Mouse (Mus musculus) embryonic facial prominence, embryonic 14.5 days (tissue): ENCODE data around the gene Prkag2. TPM values are rescaled to one million over a fixed set of nuclear protein-coding genes. Genes with fewer than 3 reads are reported as not detected.

Experiments used
- ATAC-seq: fragments of 200-750 bp; cut with Nextera tagmentation; 2 replicates; pipeline ENCODE4 v1.8.0; 2017; ENCODE audit warnings: low read depth, moderate number of reproducible peaks, moderate TSS enrichment
- DNase-seq: peaks from one replicate; pipeline ENCODE4 v3.0.0-alpha.2; 2015; ENCODE audit warnings: low spot score
- H3K27ac ChIP-seq: fragments of 300-500 bp; sonication (generic); replicated peaks from 2 replicates; pipeline ENCODE4 v1.5.1; 2014; ENCODE audit warnings: low read depth, mild to moderate bottlenecking, low read length, moderate library complexity
- H3K27me3 ChIP-seq: fragments of 300-500 bp; sonication (generic); replicated peaks from 2 replicates; pipeline ENCODE4 v1.6.1; 2014; ENCODE audit warnings: low read length; ENCODE audit not compliant: control insufficient read depth, insufficient read depth
- H3K36me3 ChIP-seq: fragments of 300-500 bp; sonication (generic); 2 replicates; pipeline ENCODE4 v1.6.1; 2014; ENCODE audit warnings: low read length, mixed read lengths; ENCODE audit not compliant: control insufficient read depth, insufficient read depth
- H3K4me1 ChIP-seq: fragments of 300-500 bp; sonication (generic); 2 replicates; pipeline ENCODE4 v1.6.1; 2014; ENCODE audit warnings: antibody characterized with exemption, low read length; ENCODE audit not compliant: control insufficient read depth, insufficient read depth
- H3K4me2 ChIP-seq: fragments of 300-500 bp; sonication (generic); 2 replicates; pipeline ENCODE4 v1.6.1; 2014; ENCODE audit warnings: low read depth, mild to moderate bottlenecking, low read length, moderate library complexity, mixed read lengths
- H3K4me3 ChIP-seq: fragments of 300-500 bp; sonication (generic); 2 replicates; pipeline ENCODE4 v1.5.1; 2014; ENCODE audit warnings: low read depth, mild to moderate bottlenecking, low read length
- H3K9ac ChIP-seq: fragments of 300-500 bp; sonication (generic); 2 replicates; pipeline ENCODE4 v1.6.1; 2014; ENCODE audit warnings: low read depth, mild to moderate bottlenecking, low read length, moderate library complexity, mixed read lengths
- H3K9me3 ChIP-seq: fragments of 300-500 bp; sonication (generic); 2 replicates; pipeline ENCODE4 v1.6.1; 2016; ENCODE audit warnings: low read length; ENCODE audit not compliant: control insufficient read depth
- WGBS: fragments of 180-500 bp; shearing (Covaris S2); extraction: QIAGEN DNeasy Blood & Tissue Kit; methylation state at CpG from one replicate; pipeline ENCODE4 v1.1.7; 2014; 5-methylcytosine and 5-hydroxymethylcytosine counted together
- polyA plus RNA-seq: library from polyadenylated mRNA; unstranded; fragments of >200 nt; fragmentation: Nextera tagmentation; extraction: Ambion mirVana; gene quantifications from 2 replicates; pipeline ENCODE4 v1.2.1, GENCODE M21; 2014

Gene Prkag2
- polyA plus RNA-seq, 1 experiment from 2014 or later: 24.4 TPM

DNA sequence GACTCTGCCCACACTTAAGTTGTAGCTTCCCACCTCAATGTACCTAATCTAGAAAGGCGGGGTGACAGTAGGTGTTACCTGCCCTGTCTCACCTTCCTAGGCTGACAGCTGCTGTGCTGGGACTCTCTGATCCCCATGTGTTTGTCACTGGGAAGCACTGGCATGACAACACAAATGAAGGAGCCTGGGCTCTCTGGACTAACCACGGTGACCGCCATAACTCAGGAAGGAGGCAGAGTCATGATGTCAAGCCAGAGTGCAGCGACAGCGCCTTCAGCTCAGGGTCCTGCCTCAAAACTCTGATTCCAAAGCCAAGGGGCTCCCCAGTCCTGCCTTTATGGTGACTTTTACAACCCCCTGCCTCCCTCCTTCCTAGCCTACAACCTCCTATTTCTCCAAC lies 14.8 kb upstream of the Prkag2 start:
- H3K36me3 ChIP-seq: no peaks in the 10 kb centered on the region
- H3K4me1 ChIP-seq: no peaks in the 10 kb centered on the region
- H3K4me2 ChIP-seq: no peak overlapping the region
- H3K4me3 ChIP-seq: no peak overlapping the region
- DNase-seq: no peak
- no peaks in the 10 kb centered on the region for H3K9me3 ChIP-seq
- no peak overlapping the region for H3K9ac ChIP-seq
- H3K27me3 ChIP-seq: no peaks in the 10 kb centered on the region
- ATAC-seq: no peak
- 74% methylated on average over 5 of the region's 5 CpGs for WGBS
- no peak overlapping the region for H3K27ac ChIP-seq

DNA sequence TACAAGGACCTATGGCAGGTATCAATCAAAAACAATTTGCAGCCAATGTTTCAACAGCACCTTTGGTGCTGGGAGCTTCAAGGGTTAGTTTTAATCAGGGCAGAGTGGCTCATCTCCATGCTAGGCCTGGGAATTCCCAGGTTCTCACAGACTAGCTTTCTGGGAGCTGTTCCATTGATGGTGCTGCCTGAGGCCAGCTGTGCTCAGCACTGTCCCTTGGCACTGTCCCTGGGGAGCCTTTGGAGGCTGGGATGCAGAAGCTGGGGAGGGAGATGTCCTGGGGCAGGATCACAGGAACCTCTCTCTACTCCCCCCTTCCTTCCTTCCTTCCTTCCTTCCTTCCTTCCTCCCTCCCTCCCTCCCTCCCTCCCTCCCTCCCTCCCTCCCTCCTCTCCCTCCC lies 13.7 kb upstream of the Prkag2 start:
- H3K9me3 ChIP-seq: no peaks in the 10 kb centered on the region

DNA sequence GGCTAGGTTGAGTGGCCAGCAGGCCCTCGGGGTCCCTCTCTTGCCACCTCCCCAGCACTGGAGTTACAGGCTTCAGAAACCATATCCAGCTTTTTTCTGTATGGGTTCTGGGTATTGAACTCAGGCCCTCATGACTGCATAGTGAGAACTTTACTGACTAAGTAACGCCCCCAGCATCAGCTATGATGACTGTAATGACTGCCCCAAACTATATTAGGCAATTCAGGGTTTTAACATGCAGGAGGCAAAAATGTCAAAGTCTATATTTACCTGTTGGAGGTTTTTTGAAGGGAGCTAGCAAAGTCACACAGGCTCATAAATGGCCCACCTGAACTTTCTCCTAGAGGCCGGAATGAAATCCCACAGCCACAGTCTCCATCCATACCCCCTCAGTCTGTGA lies 9.9 kb upstream of the Prkag2 start:
- Histone ChIP-seq H3K9ac (no peak overlapping the region), H3K27ac (no peak overlapping the region), H3K4me2 (no peak overlapping the region), H3K36me3 (no peaks in the 10 kb centered on the region), H3K4me1 (no peaks in the 10 kb centered on the region), H3K9me3 (no peaks in the 10 kb centered on the region), H3K4me3 (no peak overlapping the region), H3K27me3 (no peaks in the 10 kb centered on the region)
- ATAC-seq (no peak), DNase-seq (no peak)
- 74% methylated on average over 3 of the region's 3 CpGs for WGBS

More for the DNA sequence above, 13.7 kb upstream of the Prkag2 start:
- no peak overlapping the region for H3K4me2 ChIP-seq
- no peaks in the 10 kb centered on the region for H3K27me3 ChIP-seq
- no peak overlapping the region for H3K9ac ChIP-seq
- no peak overlapping the region for H3K27ac ChIP-seq
- no peak for DNase-seq
- no peak for ATAC-seq
- no peak overlapping the region for H3K4me3 ChIP-seq
- no peaks in the 10 kb centered on the region for H3K36me3 ChIP-seq
- H3K4me1 ChIP-seq: no peaks in the 10 kb centered on the region

DNA sequence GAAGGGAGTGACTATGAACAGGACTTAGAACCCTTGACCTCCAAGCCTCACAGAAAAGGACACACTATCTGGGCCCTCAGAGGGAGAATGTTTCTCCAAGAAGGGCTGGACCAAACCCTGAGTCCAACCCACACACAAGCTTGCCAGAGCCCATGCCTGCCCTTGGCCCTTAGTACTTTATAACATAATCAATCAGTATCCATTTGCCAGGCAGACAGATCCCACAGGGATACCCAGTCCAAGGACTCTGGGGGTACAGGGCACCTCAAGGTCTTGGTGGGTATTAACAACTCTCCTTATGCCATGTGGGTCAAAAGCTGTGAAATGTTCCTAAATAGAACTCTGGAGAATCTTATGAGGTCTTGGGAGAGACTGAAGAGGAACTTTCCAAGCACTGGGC lies 5.3 kb upstream of the Prkag2 start:
- H3K4me1 ChIP-seq: 0 out of 2 replicates have a peak, but pooled peaks cover 4% of the 10 kb centered on the region
- no peak for ATAC-seq

DNA sequence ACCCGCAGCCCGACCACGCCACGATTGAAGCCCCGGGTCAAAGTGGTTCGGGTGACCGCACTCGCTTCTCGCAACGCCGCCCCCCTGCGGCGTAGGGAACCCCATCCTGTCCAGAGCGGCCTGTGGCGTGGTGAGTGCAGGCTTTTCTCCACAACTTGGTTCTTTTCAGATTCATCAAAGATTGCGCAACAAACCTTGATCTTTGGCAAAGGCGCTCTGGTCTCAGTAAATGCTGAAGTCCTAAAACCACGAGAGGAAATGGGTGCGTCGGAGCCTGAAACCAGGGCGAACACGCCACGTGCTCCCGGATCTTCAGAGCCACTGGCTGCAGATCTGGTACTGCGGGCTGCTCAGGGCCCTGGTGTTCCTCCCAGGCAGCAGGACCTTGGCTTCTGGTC lies 683 bp upstream of the Prkag2 start:
- ATAC-seq (peak; percentile 26), DNase-seq (peak; percentile 57)
- H3K4me3 ChIP-seq: peak overlapping the region; percentile 61
- 0 out of 2 replicates have a peak, but pooled peaks cover 4% of the 10 kb centered on the region for H3K4me1 ChIP-seq
- WGBS: 1% methylated on average over 25 of the region's 25 CpGs
- H3K27me3 ChIP-seq: peaks cover 37% of the 10 kb centered on the region
- H3K4me2 ChIP-seq: peak overlapping the region; percentile 100
- H3K9me3 ChIP-seq: no peaks in the 10 kb centered on the region
- H3K36me3 ChIP-seq: no peaks in the 10 kb centered on the region
- H3K9ac ChIP-seq: peak overlapping the region; percentile 64
- no peak overlapping the region for H3K27ac ChIP-seq

More for the DNA sequence above, 5.3 kb upstream of the Prkag2 start:
- H3K4me3 ChIP-seq: no peak overlapping the region
- H3K36me3 ChIP-seq: no peaks in the 10 kb centered on the region
- H3K9ac ChIP-seq: no peak overlapping the region
- peaks cover 7% of the 10 kb centered on the region; the same call in 1 of the 2 replicates for H3K27me3 ChIP-seq
- no peak for DNase-seq
- H3K4me2 ChIP-seq: no peak overlapping the region
- H3K27ac ChIP-seq: no peak overlapping the region
- H3K9me3 ChIP-seq: no peaks in the 10 kb centered on the region

DNA sequence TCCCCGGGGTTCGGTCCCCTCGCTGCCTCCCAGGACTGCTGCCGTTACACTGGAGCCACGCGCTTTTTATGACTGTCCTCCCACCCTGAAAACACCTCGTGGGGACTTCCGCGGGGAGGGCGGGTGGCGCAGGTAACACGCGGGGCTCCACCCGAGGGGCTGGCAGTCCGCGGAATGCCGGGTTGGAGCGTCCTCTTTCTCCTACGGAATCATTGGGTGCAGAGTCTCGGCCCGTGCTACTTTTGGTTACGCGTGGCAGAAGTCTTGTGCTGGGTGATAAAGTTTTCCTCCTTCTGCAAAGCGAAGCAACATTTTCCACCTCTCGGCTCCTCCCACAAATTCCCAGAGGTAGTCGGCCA lies 306 bp downstream of the Prkag2 start:
- H3K4me2 ChIP-seq: peak overlapping the region; percentile 100
- H3K4me1 ChIP-seq: 0 out of 2 replicates have a peak, but pooled peaks cover 4% of the 10 kb centered on the region
- under 1% methylated on average over 26 of the region's 26 CpGs for WGBS
- no peaks in the 10 kb centered on the region for H3K36me3 ChIP-seq
- H3K27me3 ChIP-seq: peaks cover 37% of the 10 kb centered on the region
- no peak for ATAC-seq
- H3K9me3 ChIP-seq: no peaks in the 10 kb centered on the region
- H3K4me3 ChIP-seq: peak overlapping the region; percentile 61
- H3K27ac ChIP-seq: no peak overlapping the region
- H3K9ac ChIP-seq: peak overlapping the region; percentile 64
- no peak for DNase-seq

DNA sequence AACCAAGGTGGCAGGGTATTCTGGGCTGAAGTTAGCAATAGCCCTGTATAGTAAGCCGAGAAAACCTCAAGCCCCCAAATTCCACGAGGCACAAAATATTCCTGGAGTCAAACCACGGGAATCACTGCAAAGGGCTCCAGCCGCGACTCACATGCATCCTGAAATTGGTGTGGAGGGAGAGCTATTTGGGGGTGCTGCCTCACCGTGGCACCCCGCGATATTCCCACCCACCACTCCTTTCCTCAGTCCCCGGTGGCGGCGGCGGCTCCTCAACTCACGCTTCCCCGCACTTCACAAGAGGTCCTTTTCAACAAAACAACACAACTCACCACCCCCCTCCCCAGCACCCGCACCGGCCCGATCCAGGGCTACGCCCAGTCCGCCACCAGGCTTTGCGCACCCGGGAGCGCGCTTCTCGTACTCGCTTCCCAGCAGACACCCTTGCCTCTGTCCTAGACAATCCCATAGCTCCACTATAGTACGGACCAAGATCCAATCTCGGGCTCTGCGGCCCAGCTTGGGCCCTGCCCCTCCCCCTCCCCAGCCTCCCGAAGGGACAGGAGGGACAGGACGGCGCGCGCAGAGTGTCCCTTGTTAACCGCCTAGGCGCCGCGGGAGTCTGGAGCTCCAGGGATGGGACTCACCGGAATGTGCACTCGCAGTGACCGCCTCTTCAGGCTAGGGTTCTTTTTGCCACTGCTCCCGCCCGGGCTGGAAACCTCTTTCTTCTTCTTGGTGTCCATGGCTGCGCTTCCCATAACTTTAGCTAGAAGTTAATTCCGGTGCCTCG lies 880 bp downstream of the Prkag2 start:
- Histone ChIP-seq H3K4me3 (peak overlapping the region; percentile 61), H3K36me3 (no peaks in the 10 kb centered on the region), H3K4me1 (0 out of 2 replicates have a peak, but pooled peaks cover 4% of the 10 kb centered on the region), H3K9ac (peak overlapping the region; percentile 64), H3K27ac (no peak overlapping the region), H3K4me2 (peak overlapping the region; percentile 100), H3K27me3 (peaks cover 37% of the 10 kb centered on the region), H3K9me3 (no peaks in the 10 kb centered on the region)
- WGBS: under 1% methylated on average over 36 of the region's 45 CpGs
- ATAC-seq (peak; percentile 64), DNase-seq (peak; percentile 21)

DNA sequence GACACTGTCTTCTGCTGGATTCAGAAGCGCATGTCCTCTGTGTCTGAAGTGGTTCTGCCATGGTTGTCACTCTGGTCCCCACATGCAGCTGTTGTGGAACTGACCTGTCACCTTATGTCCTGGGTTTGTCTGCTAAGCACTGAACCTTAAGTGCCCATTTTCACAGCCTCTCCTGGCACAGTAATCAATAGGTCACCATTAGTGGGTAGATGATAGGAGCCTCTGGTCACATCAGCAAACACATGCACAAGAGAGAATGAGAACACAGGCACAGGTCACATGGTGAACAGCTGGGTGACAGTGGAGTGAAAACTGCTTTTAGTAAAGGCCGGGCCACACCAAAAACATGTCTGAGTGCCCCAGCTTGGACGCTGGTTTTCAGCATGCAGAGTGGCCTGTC lies 2.6 kb downstream of the Prkag2 start:
- no peak overlapping the region for H3K4me2 ChIP-seq
- ATAC-seq: no peak
- H3K9me3 ChIP-seq: no peaks in the 10 kb centered on the region
- H3K27me3 ChIP-seq: peaks cover 37% of the 10 kb centered on the region
- H3K4me1 ChIP-seq: 0 out of 2 replicates have a peak, but pooled peaks cover 4% of the 10 kb centered on the region
- H3K27ac ChIP-seq: no peak overlapping the region
- no peak for DNase-seq
- no peak overlapping the region for H3K4me3 ChIP-seq
- no peaks in the 10 kb centered on the region for H3K36me3 ChIP-seq
- H3K9ac ChIP-seq: no peak overlapping the region
- WGBS: 78% methylated on average over 3 of the region's 3 CpGs

DNA sequence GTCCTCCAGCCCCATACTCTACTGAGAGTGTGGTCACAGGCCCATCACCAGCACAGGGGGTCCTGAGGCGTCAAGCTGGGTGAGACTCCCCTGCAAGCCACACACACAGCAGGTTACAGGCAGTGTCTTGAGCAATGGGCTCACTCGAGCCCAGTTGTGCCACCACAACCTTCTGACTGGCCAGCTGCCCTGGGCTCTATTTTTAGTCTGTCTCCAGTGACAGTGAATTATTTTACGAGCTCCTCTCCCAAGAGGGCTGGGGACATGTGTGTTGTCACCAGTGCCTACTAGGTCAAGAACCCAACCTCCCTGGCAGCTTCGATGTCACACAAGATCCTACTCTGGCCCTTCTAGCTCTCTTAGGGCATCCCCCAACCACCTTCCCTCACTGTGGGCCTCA lies 4.0 kb downstream of the Prkag2 start:
- Histone ChIP-seq H3K9me3 (no peaks in the 10 kb centered on the region), H3K4me2 (no peak overlapping the region), H3K36me3 (no peaks in the 10 kb centered on the region), H3K27me3 (peaks cover 31% of the 10 kb centered on the region), H3K27ac (no peak overlapping the region), H3K4me1 (0 out of 2 replicates have a peak, but pooled peaks cover 3% of the 10 kb centered on the region), H3K4me3 (no peak overlapping the region), H3K9ac (no peak overlapping the region)
- ATAC-seq: no peak
- WGBS: 77% methylated on average over 4 of the region's 4 CpGs
- DNase-seq: no peak
